Mouse (Mus musculus) forebrain, embryonic 13.5 days (tissue): ENCODE data around the gene Obscn. TPM values are rescaled to one million over a fixed set of nuclear protein-coding genes. Genes with fewer than 3 reads are reported as not detected.

Source experiments
- ATAC-seq: fragments of 200-750 bp; cut with Nextera tagmentation; 2 replicates; pipeline ENCODE4 v1.8.0; 2017
- H3K27ac ChIP-seq: fragments of 300-500 bp; sonication (generic); 2 replicates; pipeline ENCODE4 v1.5.1; 2015; ENCODE audit warnings: inconsistent platforms, mild to moderate bottlenecking, moderate library complexity
- H3K27me3 ChIP-seq: fragments of 300-500 bp; sonication (generic); 2 replicates; pipeline ENCODE4 v1.6.1; 2015; ENCODE audit warnings: mild to moderate bottlenecking, inconsistent platforms
- H3K36me3 ChIP-seq: fragments of 300-500 bp; sonication (generic); 2 replicates; pipeline ENCODE4 v1.6.1; 2015; ENCODE audit warnings: mild to moderate bottlenecking, inconsistent platforms; ENCODE audit not compliant: poor library complexity, severe bottlenecking
- H3K4me1 ChIP-seq: fragments of 300-500 bp; sonication (generic); 2 replicates; pipeline ENCODE4 v1.6.1; 2015; ENCODE audit warnings: inconsistent platforms
- H3K4me2 ChIP-seq: fragments of 300-500 bp; sonication (generic); 2 replicates; pipeline ENCODE4 v1.6.1; 2015; ENCODE audit warnings: inconsistent platforms, mild to moderate bottlenecking, moderate library complexity
- H3K4me3 ChIP-seq: fragments of 300-500 bp; sonication (generic); 2 replicates; pipeline ENCODE4 v1.5.1; 2015; ENCODE audit warnings: mild to moderate bottlenecking, inconsistent platforms
- H3K9ac ChIP-seq: fragments of 300-500 bp; sonication (generic); 2 replicates; pipeline ENCODE4 v1.6.1; 2015; ENCODE audit warnings: mild to moderate bottlenecking, inconsistent platforms
- H3K9me3 ChIP-seq: fragments of 300-500 bp; sonication (generic); replicated peaks from 2 replicates; pipeline ENCODE4 v1.6.1; 2016; ENCODE audit warnings: inconsistent platforms
- WGBS: fragments of 180-500 bp; shearing (Covaris S2); methylation state at CpG from one replicate; pipeline ENCODE4 v1.1.7; 2015; 5-methylcytosine and 5-hydroxymethylcytosine counted together
- polyA plus RNA-seq: library from polyadenylated mRNA; unstranded; fragments of >200 nt; fragmentation: Nextera tagmentation; extraction: Ambion mirVana; gene quantifications from 2 replicates; pipeline ENCODE4 v1.2.1, GENCODE M21; 2015

Obscn gene
- 0.04 and 0.08 TPM in 2 replicates for polyA plus RNA-seq

- H3K27me3 ChIP-seq: peaks cover 67% of the 10 kb centered on the region
- no peak within 1 kb of the TSS for H3K27ac ChIP-seq
- H3K4me3 ChIP-seq: peak within 1 kb of the TSS; percentile 23
- peaks cover 13% of the 10 kb centered on the region for H3K4me1 ChIP-seq
- H3K9me3 ChIP-seq: no peaks in the 10 kb centered on the region
- no peak within 1 kb of the TSS for H3K9ac ChIP-seq
- no peaks in the 10 kb centered on the region for H3K36me3 ChIP-seq
- peak within 1 kb of the TSS; percentile 50 for H3K4me2 ChIP-seq
- no peak for ATAC-seq
- WGBS: 18% methylated on average over 44 of the region's 44 CpGs
Measured at GRCm38 (mm10) chr11:59135904-59136452, at the start of gene Obscn. TSS of gene Obscn (minus strand) at chr11:59136402.

- no peak for ATAC-seq
- H3K4me2 ChIP-seq: no peak overlapping the region
- WGBS: 88% methylated on average over 5 of the region's 5 CpGs
- H3K36me3 ChIP-seq: peaks cover 43% of the 10 kb centered on the region
- H3K27me3 ChIP-seq: no peaks in the 10 kb centered on the region
- no peaks in the 10 kb centered on the region for H3K9me3 ChIP-seq
- H3K27ac ChIP-seq: no peak overlapping the region
- no peak overlapping the region; the same call in 1 of the 2 replicates for H3K9ac ChIP-seq
- peaks cover 8% of the 10 kb centered on the region for H3K4me1 ChIP-seq
- no peak overlapping the region for H3K4me3 ChIP-seq
Measured at GRCm38 (mm10) chr11:59185490-59185889, 49.3 kb upstream of the Obscn start.

- no peaks in the 10 kb centered on the region for H3K4me1 ChIP-seq
- ATAC-seq: no peak; the same call in 1 of the 2 replicates
Measured at GRCm38 (mm10) chr11:59183821-59184220, 47.6 kb upstream of the Obscn start.

GRCm38 (mm10) chr11:59182864-59183331 lies 46.7 kb upstream of the Obscn start, which contains the start of gene Gjc2:
TSS of gene Gjc2 (minus strand) at chr11:59183213.
- Histone ChIP-seq H3K4me2 (no peak within 1 kb of the TSS), H3K9me3 (no peaks in the 10 kb centered on the region), H3K27ac (no peak within 1 kb of the TSS; the same call in 1 of the 2 replicates), H3K27me3 (peaks cover 24% of the 10 kb centered on the region), H3K4me1 (no peaks in the 10 kb centered on the region), H3K9ac (no peak within 1 kb of the TSS), H3K36me3 (peaks cover 43% of the 10 kb centered on the region), H3K4me3 (no peak within 1 kb of the TSS)
- ATAC-seq: no peak
- 44% methylated on average over 3 of the region's 3 CpGs for WGBS

More at GRCm38 (mm10) chr11:59183821-59184220, 47.6 kb upstream of the Obscn start:
- Histone ChIP-seq H3K9ac (no peak overlapping the region), H3K27me3 (peaks cover 15% of the 10 kb centered on the region), H3K36me3 (peaks cover 43% of the 10 kb centered on the region), H3K9me3 (no peaks in the 10 kb centered on the region), H3K27ac (no peak overlapping the region; the same call in 1 of the 2 replicates), H3K4me2 (no peak overlapping the region), H3K4me3 (no peak overlapping the region)
- WGBS: 45% methylated on average over 3 of the region's 3 CpGs

GRCm38 (mm10) chr11:59176921-59177320 lies 40.7 kb upstream of the Obscn start:
- Histone ChIP-seq H3K27ac (no peak overlapping the region), H3K4me3 (0 out of 2 replicates have a peak overlapping the region, but pooled peaks have one; percentile 3), H3K27me3 (peaks cover 63% of the 10 kb centered on the region), H3K9me3 (no peaks in the 10 kb centered on the region), H3K4me1 (no peaks in the 10 kb centered on the region), H3K4me2 (no peak overlapping the region), H3K9ac (no peak overlapping the region), H3K36me3 (no peaks in the 10 kb centered on the region)
- ATAC-seq: no peak
- 8% methylated on average over 34 of the region's 34 CpGs for WGBS

GRCm38 (mm10) chr11:59176475-59176874 lies 40.3 kb upstream of the Obscn start:
- Histone ChIP-seq H3K4me3 (0 out of 2 replicates have a peak overlapping the region, but pooled peaks have one; percentile 3), H3K36me3 (no peaks in the 10 kb centered on the region), H3K27ac (no peak overlapping the region), H3K9me3 (no peaks in the 10 kb centered on the region), H3K9ac (no peak overlapping the region), H3K4me2 (0 out of 2 replicates have a peak overlapping the region, but pooled peaks have one; percentile 12), H3K4me1 (no peaks in the 10 kb centered on the region), H3K27me3 (peaks cover 63% of the 10 kb centered on the region)
- 2% methylated on average over 48 of the region's 48 CpGs for WGBS
- no peak for ATAC-seq

GRCm38 (mm10) chr11:59174189-59174838 lies 38.1 kb upstream of the Obscn start:
- 57% methylated on average over 6 of the region's 6 CpGs for WGBS
- peaks cover 59% of the 10 kb centered on the region for H3K27me3 ChIP-seq

GRCm38 (mm10) chr11:59170549-59170948 lies 34.3 kb upstream of the Obscn start:
- Histone ChIP-seq H3K27me3 (peaks cover 22% of the 10 kb centered on the region), H3K4me3 (no peak overlapping the region), H3K9me3 (no peaks in the 10 kb centered on the region), H3K9ac (no peak overlapping the region), H3K4me2 (no peak overlapping the region), H3K4me1 (no peaks in the 10 kb centered on the region), H3K36me3 (no peaks in the 10 kb centered on the region), H3K27ac (no peak overlapping the region)
- 72% methylated on average over 4 of the region's 4 CpGs for WGBS
- ATAC-seq: no peak

More at GRCm38 (mm10) chr11:59174189-59174838, 38.1 kb upstream of the Obscn start:
- Histone ChIP-seq H3K9me3 (no peaks in the 10 kb centered on the region), H3K4me1 (no peaks in the 10 kb centered on the region), H3K4me3 (no peak overlapping the region), H3K9ac (no peak overlapping the region), H3K4me2 (no peak overlapping the region), H3K27ac (no peak overlapping the region), H3K36me3 (no peaks in the 10 kb centered on the region)
- no peak for ATAC-seq

GRCm38 (mm10) chr11:59169807-59170206 lies 33.6 kb upstream of the Obscn start:
- no peak for ATAC-seq
- Histone ChIP-seq H3K27me3 (peaks cover 14% of the 10 kb centered on the region), H3K4me3 (no peak overlapping the region), H3K9me3 (no peaks in the 10 kb centered on the region), H3K36me3 (no peaks in the 10 kb centered on the region), H3K4me2 (no peak overlapping the region), H3K9ac (no peak overlapping the region), H3K4me1 (no peaks in the 10 kb centered on the region), H3K27ac (no peak overlapping the region)
- 84% methylated on average over 3 of the region's 3 CpGs for WGBS

- no peak overlapping the region for H3K9ac ChIP-seq
- H3K36me3 ChIP-seq: no peaks in the 10 kb centered on the region
- H3K4me3 ChIP-seq: no peak overlapping the region
- ATAC-seq: no peak
- no peaks in the 10 kb centered on the region for H3K9me3 ChIP-seq
- 34% methylated on average over 2 of the region's 2 CpGs for WGBS
- peaks cover 17% of the 10 kb centered on the region for H3K4me1 ChIP-seq
- no peak overlapping the region for H3K27ac ChIP-seq
- H3K27me3 ChIP-seq: 0 out of 2 replicates have a peak, but pooled peaks cover 4% of the 10 kb centered on the region
- no peak overlapping the region for H3K4me2 ChIP-seq
Measured at GRCm38 (mm10) chr11:59165616-59166241, 29.5 kb upstream of the Obscn start.

GRCm38 (mm10) chr11:59164384-59164783 lies 28.2 kb upstream of the Obscn start:
- no peak for ATAC-seq
- Histone ChIP-seq H3K4me1 (peaks cover 17% of the 10 kb centered on the region), H3K27ac (no peak overlapping the region; the same call in 1 of the 2 replicates), H3K4me3 (0 out of 2 replicates have a peak overlapping the region, but pooled peaks have one; percentile 72), H3K9me3 (no peaks in the 10 kb centered on the region), H3K4me2 (peak overlapping the region; percentile 67), H3K27me3 (no peaks in the 10 kb centered on the region), H3K9ac (no peak overlapping the region), H3K36me3 (no peaks in the 10 kb centered on the region)
- 91% methylated on average over 9 of the region's 9 CpGs for WGBS
